Mouse (Mus musculus): ENCODE data around the gene Nnat. TPM values are rescaled to one million over a fixed set of nuclear protein-coding genes. Genes with fewer than 3 reads are reported as not detected.

The Nnat gene
- 1 to 10 TPM in 1 of 2 experiments, under 1 TPM in 1; 0.02 to 1.0 TPM for polyA plus RNA-seq (2012; fragmentation: generic; extraction: Trizol)

GRCm38 (mm10) chr2:157559858-157560257 lies at the start of gene Nnat:
Gene Nnat (plus strand): TSS chr2:157560078.

GRCm38 (mm10) chr2:157571224-157571832 lies 11.4 kb downstream of the Nnat start, which contains the start of gene Blcap:
Gene Blcap (minus strand): TSS chr2:157571274.

Other genes starting within 250 kb of the Nnat start
- not detected for gene Ghrh, start 212.6 kb upstream of the Nnat start, polyA plus RNA-seq (2012; fragmentation: generic; extraction: Trizol)
- 10 to 100 TPM; 45.3 to 64.4 TPM for gene Manbal, start 192.5 kb upstream of the Nnat start, polyA plus RNA-seq (2012; fragmentation: generic; extraction: Trizol)
- gene Src, start 141.6 kb upstream of the Nnat start, polyA plus RNA-seq (2012; fragmentation: generic; extraction: Trizol): 10 to 100 TPM; 21.5 to 40.4 TPM
- gene Blcap, start 11.2 kb downstream of the Nnat start, polyA plus RNA-seq (2012; fragmentation: generic; extraction: Trizol): 10 to 100 TPM; 11.1 to 26.6 TPM
- gene Ctnnbl1, start 177.3 kb downstream of the Nnat start, polyA plus RNA-seq (2012; fragmentation: generic; extraction: Trizol): 10 to 100 TPM; 29.8 to 32.1 TPM

All from C3H10T1/2 (cell line).